Mouse (Mus musculus): ENCODE data around the gene Cox7a1. TPM values are rescaled to one million over a fixed set of nuclear protein-coding genes. Genes with fewer than 3 reads are reported as not detected.

The Cox7a1 gene
- polyA plus RNA-seq, 1 experiment = 32.0 TPM

- H3K27me3 ChIP-seq (ENCODE audit: control insufficient read depth, insufficient read depth, low read length) = no peaks in the 10 kb centered on the region
- H3K4me1 ChIP-seq (ENCODE audit: control insufficient read depth, insufficient read depth, low read length) = peaks cover 10% of the 10 kb centered on the region
- under 1% methylated on average over 67 of the region's 67 CpGs for WGBS
- TF ChIP-seq POLR2A (IDR thresholded peaks at IDR 0.05; ENCODE audit: borderline replicate concordance, insufficient read depth, low read length) = peak; percentile 80
- TF ChIP-seq CTCF (IDR thresholded peaks at IDR 0.05; ENCODE audit: borderline replicate concordance, insufficient read depth, low read depth, low read length) = no peak
- peak within 1 kb of the TSS; percentile 85 for H3K27ac ChIP-seq (ENCODE audit: insufficient read depth, low read length)
- peak within 1 kb of the TSS; percentile 88 for H3K4me3 ChIP-seq (replicated peaks; ENCODE audit: insufficient read depth, low read depth, low read length)
- DNase-seq = peak; percentile 99 to 100
Measured at GRCm38 (mm10) chr7:30231669-30232454, 47.9 kb downstream of the Cox7a1 start, which contains the start of the genes Polr2i and Tbcb. Gene Polr2i, plus strand, starts transcription at chr7:30231948. Gene Tbcb, minus strand, starts transcription at chr7:30232272.

- Histone ChIP-seq H3K4me3 (replicated peaks; ENCODE audit: insufficient read depth, low read depth, low read length) (peak overlapping the region; percentile 88), H3K27me3 (ENCODE audit: control insufficient read depth, insufficient read depth, low read length) (no peaks in the 10 kb centered on the region), H3K4me1 (ENCODE audit: control insufficient read depth, insufficient read depth, low read length) (peaks cover 10% of the 10 kb centered on the region), H3K27ac (ENCODE audit: insufficient read depth, low read length) (peak overlapping the region; percentile 31)
- WGBS = 2% methylated on average over 24 of the region's 24 CpGs
- DNase-seq = peak; percentile 63 to 69
- TF ChIP-seq POLR2A (IDR thresholded peaks at IDR 0.05; ENCODE audit: borderline replicate concordance, insufficient read depth, low read length) (0 out of 2 replicates have a peak, but pooled peaks have one; percentile 4), CTCF (IDR thresholded peaks at IDR 0.05; ENCODE audit: borderline replicate concordance, insufficient read depth, low read depth, low read length) (peak; percentile 57)
Measured at GRCm38 (mm10) chr7:30232631-30233148, 48.7 kb downstream of the Cox7a1 start.

- TF ChIP-seq CTCF (IDR thresholded peaks at IDR 0.05; ENCODE audit: borderline replicate concordance, insufficient read depth, low read depth, low read length) (no peak), POLR2A (IDR thresholded peaks at IDR 0.05; ENCODE audit: borderline replicate concordance, insufficient read depth, low read length) (no peak)
- H3K4me3 ChIP-seq (replicated peaks; ENCODE audit: insufficient read depth, low read depth, low read length) = peak overlapping the region; percentile 13
- no peak overlapping the region for H3K27ac ChIP-seq (ENCODE audit: insufficient read depth, low read length)
- no peaks in the 10 kb centered on the region for H3K27me3 ChIP-seq (ENCODE audit: control insufficient read depth, insufficient read depth, low read length)
- peak; percentile 38 to 48 for DNase-seq
- H3K4me1 ChIP-seq (ENCODE audit: control insufficient read depth, insufficient read depth, low read length) = peaks cover 10% of the 10 kb centered on the region
- 58% methylated on average over 20 of the region's 20 CpGs for WGBS
Measured at GRCm38 (mm10) chr7:30233387-30233786, 49.4 kb downstream of the Cox7a1 start.

GRCm38 (mm10) chr7:30234276-30234858 is 50.4 kb downstream of the Cox7a1 start:
- Histone ChIP-seq H3K27ac (ENCODE audit: insufficient read depth, low read length) (no peak overlapping the region), H3K4me3 (replicated peaks; ENCODE audit: insufficient read depth, low read depth, low read length) (no peak overlapping the region), H3K27me3 (ENCODE audit: control insufficient read depth, insufficient read depth, low read length) (no peaks in the 10 kb centered on the region), H3K4me1 (ENCODE audit: control insufficient read depth, insufficient read depth, low read length) (peaks cover 10% of the 10 kb centered on the region)
- DNase-seq = no peak
- 81% methylated on average over 15 of the region's 15 CpGs for WGBS
- TF ChIP-seq CTCF (IDR thresholded peaks at IDR 0.05; ENCODE audit: borderline replicate concordance, insufficient read depth, low read depth, low read length) (no peak), POLR2A (IDR thresholded peaks at IDR 0.05; ENCODE audit: borderline replicate concordance, insufficient read depth, low read length) (no peak)

- H3K4me3 ChIP-seq (replicated peaks; ENCODE audit: insufficient read depth, low read depth, low read length) = no peak overlapping the region
- no peaks in the 10 kb centered on the region for H3K27me3 ChIP-seq (ENCODE audit: control insufficient read depth, insufficient read depth, low read length)
- H3K27ac ChIP-seq (ENCODE audit: insufficient read depth, low read length) = no peak overlapping the region
- H3K4me1 ChIP-seq (ENCODE audit: control insufficient read depth, insufficient read depth, low read length) = peaks cover 10% of the 10 kb centered on the region
- 89% methylated on average over 8 of the region's 8 CpGs for WGBS
- DNase-seq = no peak
- no peak for TF ChIP-seq POLR2A (IDR thresholded peaks at IDR 0.05; ENCODE audit: borderline replicate concordance, insufficient read depth, low read length)
- TF ChIP-seq CTCF (IDR thresholded peaks at IDR 0.05; ENCODE audit: borderline replicate concordance, insufficient read depth, low read depth, low read length) = no peak
Measured at GRCm38 (mm10) chr7:30235091-30235490, 51.1 kb downstream of the Cox7a1 start.

GRCm38 (mm10) chr7:30235625-30236024 is 51.7 kb downstream of the Cox7a1 start, which contains the start of gene Ovol3:
Gene Ovol3, minus strand, starts transcription at chr7:30235725.
- TF ChIP-seq CTCF (IDR thresholded peaks at IDR 0.05; ENCODE audit: borderline replicate concordance, insufficient read depth, low read depth, low read length) (no peak), POLR2A (IDR thresholded peaks at IDR 0.05; ENCODE audit: borderline replicate concordance, insufficient read depth, low read length) (no peak)
- Histone ChIP-seq H3K27me3 (ENCODE audit: control insufficient read depth, insufficient read depth, low read length) (no peaks in the 10 kb centered on the region), H3K4me3 (replicated peaks; ENCODE audit: insufficient read depth, low read depth, low read length) (no peak within 1 kb of the TSS), H3K4me1 (ENCODE audit: control insufficient read depth, insufficient read depth, low read length) (peaks cover 10% of the 10 kb centered on the region), H3K27ac (ENCODE audit: insufficient read depth, low read length) (no peak within 1 kb of the TSS)
- WGBS = 92% methylated on average over 4 of the region's 4 CpGs
- no peak for DNase-seq

Other genes with a start within 250 kb of the Cox7a1 start
- 15.4 and 17.3 TPM in 2 replicates for gene Zfp74, start 230.1 kb upstream of the Cox7a1 start, polyA plus RNA-seq (2012; rRNA removed)
- gene Zfp568, start 200.2 kb upstream of the Cox7a1 start, polyA plus RNA-seq (2012; rRNA removed) = 3.3 and 4.2 TPM in 2 replicates
- 14.8 and 18.3 TPM in 2 replicates for gene Zfp14, start 132.8 kb upstream of the Cox7a1 start, polyA plus RNA-seq (2012; rRNA removed)
- 2.7 and 2.9 TPM in 2 replicates for gene Zfp82, start 111.2 kb upstream of the Cox7a1 start, polyA plus RNA-seq (2012; rRNA removed)
- 0.27 and 0.65 TPM in 2 replicates for gene Gm26920, start 93.7 kb upstream of the Cox7a1 start, polyA plus RNA-seq (2012; rRNA removed)
- gene Zfp566, start 93.6 kb upstream of the Cox7a1 start, polyA plus RNA-seq (2012; rRNA removed) = 5.5 and 6.1 TPM in 2 replicates
- gene Zfp260, start 89.4 kb upstream of the Cox7a1 start, polyA plus RNA-seq (2012; rRNA removed) = 46.3 and 46.6 TPM in 2 replicates
- 7.1 and 8.3 TPM in 2 replicates for gene Zfp382, start 62.2 kb upstream of the Cox7a1 start, polyA plus RNA-seq (2012; rRNA removed)
- gene Zfp146, start 14.4 kb upstream of the Cox7a1 start, polyA plus RNA-seq (2012; rRNA removed) = 37.6 and 38.0 TPM in 2 replicates
- 463 and 475 TPM in 2 replicates for gene Capns1, start 14.7 kb downstream of the Cox7a1 start, polyA plus RNA-seq (2012; rRNA removed)
- gene Polr2i, start 47.8 kb downstream of the Cox7a1 start, polyA plus RNA-seq (2012; rRNA removed) = 167 and 182 TPM in 2 replicates
- 134 and 147 TPM in 2 replicates for gene Tbcb, start 48.1 kb downstream of the Cox7a1 start, polyA plus RNA-seq (2012; rRNA removed)
- gene Ovol3, start 51.6 kb downstream of the Cox7a1 start, polyA plus RNA-seq (2012; rRNA removed) = not detected in 2 replicates
- gene Thap8, start 96.0 kb downstream of the Cox7a1 start, polyA plus RNA-seq (2012; rRNA removed) = 0.16 TPM in 1 of 2 replicates, not detected in the other
- gene Wdr62, start 96.3 kb downstream of the Cox7a1 start, polyA plus RNA-seq (2012; rRNA removed) = 3.8 and 4.6 TPM in 2 replicates
- gene Clip3, start 107.6 kb downstream of the Cox7a1 start, polyA plus RNA-seq (2012; rRNA removed) = 726 and 810 TPM in 2 replicates
- 197 and 214 TPM in 2 replicates for gene Alkbh6, start 124.6 kb downstream of the Cox7a1 start, polyA plus RNA-seq (2012; rRNA removed)
- 63.4 and 63.8 TPM in 2 replicates for gene Syne4, start 130.7 kb downstream of the Cox7a1 start, polyA plus RNA-seq (2012; rRNA removed)
- 0.57 and 0.73 TPM in 2 replicates for gene E130208F15Rik, start 137.6 kb downstream of the Cox7a1 start, polyA plus RNA-seq (2012; rRNA removed)
- 21.9 and 23.8 TPM in 2 replicates for gene Sdhaf1, start 139.8 kb downstream of the Cox7a1 start, polyA plus RNA-seq (2012; rRNA removed)
- gene Lrfn3, start 178.6 kb downstream of the Cox7a1 start, polyA plus RNA-seq (2012; rRNA removed) = 20.4 and 22.1 TPM in 2 replicates
- 23.5 and 32.5 TPM in 2 replicates for gene Tyrobp, start 229.6 kb downstream of the Cox7a1 start, polyA plus RNA-seq (2012; rRNA removed)
- 0.34 and 0.84 TPM in 2 replicates for gene Hcst, start 235.7 kb downstream of the Cox7a1 start, polyA plus RNA-seq (2012; rRNA removed)
- 5.1 and 5.4 TPM in 2 replicates for gene Nfkbid, start 237.6 kb downstream of the Cox7a1 start, polyA plus RNA-seq (2012; rRNA removed)

All from cerebellum, adult 2 months (tissue).